Mouse (Mus musculus): ENCODE data around the gene Vmn1r179. TPM values are rescaled to one million over a fixed set of nuclear protein-coding genes. Genes with fewer than 3 reads are reported as not detected.
"Not testable (repeated sequence)": the region's sequence is repeated elsewhere in the genome, so short reads cannot be mapped to it uniquely, and the experiment has no call there.

The Vmn1r179 gene
- not detected in 2 replicates for polyA plus RNA-seq (2015; fragmentation: Nextera tagmentation; extraction: Ambion mirVana)

GRCm38 (mm10) chr7:23926678-23927077 is at the start of gene Vmn1r179:
Gene Vmn1r179 (plus strand): TSS chr7:23926978.
- Histone ChIP-seq H3K4me2 (replicated peaks; ENCODE audit: low read depth) (no peak within 1 kb of the TSS), H3K9me3 (ENCODE audit: control insufficient read depth) (no peaks in the 10 kb centered on the region), H3K4me3 (ENCODE audit: low read depth, low read length) (no peak within 1 kb of the TSS), H3K36me3 (ENCODE audit: control insufficient read depth, insufficient read depth) (no peaks in the 10 kb centered on the region), H3K9ac (ENCODE audit: low read depth, low read length) (no peak within 1 kb of the TSS), H3K27ac (ENCODE audit: low read depth, low read length) (no peak within 1 kb of the TSS), H3K4me1 (replicated peaks; ENCODE audit: control insufficient read depth, insufficient read depth, low read length) (no peaks in the 10 kb centered on the region), H3K27me3 (replicated peaks; ENCODE audit: control insufficient read depth, insufficient read depth, low read length) (no peaks in the 10 kb centered on the region)
- ATAC-seq: no peak
- TF ChIP-seq CTCF (IDR thresholded peaks at IDR 0.05; ENCODE audit: low read depth): no peak
- 54% methylated on average over 2 of the region's 2 CpGs for WGBS

DNA sequence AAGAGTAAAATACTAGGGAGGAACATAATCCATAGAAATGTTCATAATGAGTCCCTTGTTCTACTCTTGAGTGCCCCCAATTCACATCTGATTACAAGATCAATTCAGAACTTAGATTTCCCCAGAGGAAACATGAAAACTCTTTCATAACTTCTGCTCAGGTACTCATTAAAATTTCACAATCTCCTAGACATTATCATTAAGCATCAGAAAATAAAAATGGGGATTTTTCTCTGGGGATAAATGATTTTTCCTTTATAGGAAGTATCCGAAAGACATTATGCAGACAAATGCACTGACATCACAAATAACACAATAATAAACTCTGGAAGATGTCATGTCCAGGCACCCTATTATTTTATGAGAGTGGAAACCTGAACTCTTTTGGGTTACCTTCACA is 35.1 kb upstream of the Vmn1r179 start, which contains the start of gene Vmn1r178:
TSS of gene Vmn1r178 (plus strand) at position 301 of the 400 bp plus-strand sequence.
- Histone ChIP-seq H3K9ac (ENCODE audit: low read depth, low read length) (no peak within 1 kb of the TSS), H3K27ac (ENCODE audit: low read depth, low read length) (no peak within 1 kb of the TSS), H3K4me2 (replicated peaks; ENCODE audit: low read depth) (no peak within 1 kb of the TSS), H3K9me3 (ENCODE audit: control insufficient read depth) (no peaks in the 10 kb centered on the region), H3K4me3 (ENCODE audit: low read depth, low read length) (no peak within 1 kb of the TSS), H3K27me3 (replicated peaks; ENCODE audit: control insufficient read depth, insufficient read depth, low read length) (no peaks in the 10 kb centered on the region), H3K36me3 (ENCODE audit: control insufficient read depth, insufficient read depth) (no peaks in the 10 kb centered on the region), H3K4me1 (replicated peaks; ENCODE audit: control insufficient read depth, insufficient read depth, low read length) (no peaks in the 10 kb centered on the region)
- 89% methylated on average over 1 of the region's 1 CpGs for WGBS
- ATAC-seq: no peak
- no peak for TF ChIP-seq CTCF (IDR thresholded peaks at IDR 0.05; ENCODE audit: low read depth)

DNA sequence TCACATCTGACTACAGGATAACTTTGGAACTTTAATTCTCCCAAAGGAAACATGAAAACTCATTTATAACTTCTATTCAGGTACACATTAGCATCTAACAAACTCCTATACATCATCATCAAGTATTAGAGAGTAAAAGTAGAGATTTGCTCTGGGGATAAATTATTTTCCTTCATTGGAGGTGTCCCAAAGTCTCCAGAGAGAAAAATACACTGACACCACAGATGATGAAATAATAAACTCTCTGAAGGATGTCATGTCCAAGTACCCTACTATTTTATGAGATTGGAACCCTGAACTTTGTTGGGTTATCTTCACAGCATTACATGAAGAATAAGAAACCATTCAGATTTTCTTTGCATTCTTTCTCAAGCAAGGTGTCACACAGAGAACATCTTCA is 23.6 kb downstream of the Vmn1r179 start, which contains the start of gene Vmn1r180:
TSS of gene Vmn1r180 (plus strand) at position 301 of the 400 bp plus-strand sequence.
- Histone ChIP-seq H3K4me3 (ENCODE audit: low read depth, low read length) (no peak within 1 kb of the TSS), H3K36me3 (ENCODE audit: control insufficient read depth, insufficient read depth) (no peaks in the 10 kb centered on the region), H3K9ac (ENCODE audit: low read depth, low read length) (no peak within 1 kb of the TSS), H3K9me3 (ENCODE audit: control insufficient read depth) (no peaks in the 10 kb centered on the region), H3K4me1 (replicated peaks; ENCODE audit: control insufficient read depth, insufficient read depth, low read length) (no peaks in the 10 kb centered on the region), H3K4me2 (replicated peaks; ENCODE audit: low read depth) (no peak within 1 kb of the TSS), H3K27ac (ENCODE audit: low read depth, low read length) (no peak within 1 kb of the TSS), H3K27me3 (replicated peaks; ENCODE audit: control insufficient read depth, insufficient read depth, low read length) (no peaks in the 10 kb centered on the region)
- no peak for TF ChIP-seq CTCF (IDR thresholded peaks at IDR 0.05; ENCODE audit: low read depth)
- no peak for ATAC-seq

DNA sequence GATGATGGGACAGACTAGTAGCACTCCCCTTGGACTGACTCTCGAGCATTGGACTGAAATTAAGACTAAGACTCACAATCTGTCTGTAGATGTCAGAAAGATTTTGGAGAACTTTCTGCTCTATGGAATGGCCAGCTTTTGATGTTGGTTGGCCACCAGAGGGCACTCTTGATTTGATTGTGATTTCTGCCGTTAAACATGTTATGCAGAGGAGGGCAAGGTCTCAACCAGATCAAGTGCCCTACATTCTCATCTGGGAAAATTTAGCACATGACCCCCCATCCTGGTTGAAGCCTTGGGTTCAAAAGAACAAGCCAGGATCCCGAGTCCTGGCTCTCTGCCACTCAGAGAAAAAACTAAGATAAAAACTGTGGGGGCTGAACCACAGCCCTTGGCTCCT is 41.3 kb downstream of the Vmn1r179 start:
- not testable (repeated sequence) for H3K4me1 ChIP-seq (replicated peaks; ENCODE audit: control insufficient read depth, insufficient read depth, low read length); H3K4me2 ChIP-seq (replicated peaks; ENCODE audit: low read depth); H3K4me3 ChIP-seq (ENCODE audit: low read depth, low read length); H3K36me3 ChIP-seq (ENCODE audit: control insufficient read depth, insufficient read depth); H3K27me3 ChIP-seq (replicated peaks; ENCODE audit: control insufficient read depth, insufficient read depth, low read length); H3K27ac ChIP-seq (ENCODE audit: low read depth, low read length); H3K9me3 ChIP-seq (ENCODE audit: control insufficient read depth); H3K9ac ChIP-seq (ENCODE audit: low read depth, low read length); ATAC-seq
- WGBS: 47% methylated on average over 3 of the region's 3 CpGs
- TF ChIP-seq CTCF (IDR thresholded peaks at IDR 0.05; ENCODE audit: low read depth): peak; percentile 54

- H3K9ac ChIP-seq (ENCODE audit: low read depth, low read length); ATAC-seq; H3K4me1 ChIP-seq (replicated peaks; ENCODE audit: control insufficient read depth, insufficient read depth, low read length); H3K27me3 ChIP-seq (replicated peaks; ENCODE audit: control insufficient read depth, insufficient read depth, low read length); H3K4me3 ChIP-seq (ENCODE audit: low read depth, low read length); H3K36me3 ChIP-seq (ENCODE audit: control insufficient read depth, insufficient read depth); H3K4me2 ChIP-seq (replicated peaks; ENCODE audit: low read depth); H3K9me3 ChIP-seq (ENCODE audit: control insufficient read depth); H3K27ac ChIP-seq (ENCODE audit: low read depth, low read length): not testable (repeated sequence)
- 78% methylated on average over 9 of the region's 9 CpGs for WGBS
These were observed 47.5 kb downstream of the Vmn1r179 start, which contains the start of gene Vmn1r181 for GRCm38 (mm10) chr7:23974315-23974714. Gene Vmn1r181 (plus strand): TSS chr7:23974615.

Other genes starting within 250 kb of the Vmn1r179 start
- gene Vmn1r173, start 226.3 kb upstream of the Vmn1r179 start, polyA plus RNA-seq (2015; fragmentation: Nextera tagmentation; extraction: Ambion mirVana): not detected in 2 replicates
- not detected in 2 replicates for gene Vmn1r174, start 174.7 kb upstream of the Vmn1r179 start, polyA plus RNA-seq (2015; fragmentation: Nextera tagmentation; extraction: Ambion mirVana)
- not detected in 2 replicates for gene Vmn1r175, start 116.3 kb upstream of the Vmn1r179 start, polyA plus RNA-seq (2015; fragmentation: Nextera tagmentation; extraction: Ambion mirVana)
- not detected in 2 replicates for gene Vmn1r176, start 89.6 kb upstream of the Vmn1r179 start, polyA plus RNA-seq (2015; fragmentation: Nextera tagmentation; extraction: Ambion mirVana)
- not detected in 2 replicates for gene Vmn1r177, start 60.5 kb upstream of the Vmn1r179 start, polyA plus RNA-seq (2015; fragmentation: Nextera tagmentation; extraction: Ambion mirVana)
- gene Vmn1r178, start 35.0 kb upstream of the Vmn1r179 start, polyA plus RNA-seq (2015; fragmentation: Nextera tagmentation; extraction: Ambion mirVana): not detected in 2 replicates
- not detected in 2 replicates for gene Vmn1r180, start 23.7 kb downstream of the Vmn1r179 start, polyA plus RNA-seq (2015; fragmentation: Nextera tagmentation; extraction: Ambion mirVana)
- not detected in 2 replicates for gene Vmn1r181, start 47.6 kb downstream of the Vmn1r179 start, polyA plus RNA-seq (2015; fragmentation: Nextera tagmentation; extraction: Ambion mirVana)
- gene V1rd19, start 74.7 kb downstream of the Vmn1r179 start, polyA plus RNA-seq (2015; fragmentation: Nextera tagmentation; extraction: Ambion mirVana): not detected in 2 replicates
- gene Vmn1r183, start 126.3 kb downstream of the Vmn1r179 start, polyA plus RNA-seq (2015; fragmentation: Nextera tagmentation; extraction: Ambion mirVana): not detected in 2 replicates
- 5.2 and 6.5 TPM in 2 replicates for gene Zfp180, start 154.9 kb downstream of the Vmn1r179 start, polyA plus RNA-seq (2015; fragmentation: Nextera tagmentation; extraction: Ambion mirVana)
- gene Zfp112, start 185.3 kb downstream of the Vmn1r179 start, polyA plus RNA-seq (2015; fragmentation: Nextera tagmentation; extraction: Ambion mirVana): 2.0 and 2.2 TPM in 2 replicates
- 7.9 and 8.0 TPM in 2 replicates for gene Zfp235, start 207.2 kb downstream of the Vmn1r179 start, polyA plus RNA-seq (2015; fragmentation: Nextera tagmentation; extraction: Ambion mirVana)
- 0.37 and 0.72 TPM in 2 replicates for gene Zfp114, start 248.1 kb downstream of the Vmn1r179 start, polyA plus RNA-seq (2015; fragmentation: Nextera tagmentation; extraction: Ambion mirVana)

Data from intestine, postnatal 0 days (tissue).